Mouse (Mus musculus) lung, embryonic 16.5 days (tissue): Measurements from ENCODE around the gene Ccnyl1. TPM values are rescaled to one million over a fixed set of nuclear protein-coding genes. Genes with fewer than 3 reads are reported as not detected.

Experiments
- ATAC-seq: fragments of 200-750 bp; cut with Nextera tagmentation; 2 replicates; pipeline ENCODE4 v1.8.0; 2017; ENCODE audit warnings: low read depth, mild to moderate bottlenecking, moderate library complexity
- H3K27ac ChIP-seq: fragments of 300-500 bp; sonication (generic); 2 replicates; pipeline ENCODE4 v1.5.1; 2014; ENCODE audit warnings: mild to moderate bottlenecking, control low read depth, low read length
- H3K27me3 ChIP-seq: fragments of 300-500 bp; sonication (generic); 2 replicates; pipeline ENCODE4 v1.6.1; 2014; ENCODE audit warnings: low read depth, low read length, mixed read lengths; ENCODE audit not compliant: control insufficient read depth, insufficient read depth
- H3K36me3 ChIP-seq: fragments of 300-500 bp; sonication (generic); 2 replicates; pipeline ENCODE4 v1.6.1; 2014; ENCODE audit warnings: low read length; ENCODE audit not compliant: control insufficient read depth, insufficient read depth
- H3K4me1 ChIP-seq: fragments of 300-500 bp; sonication (generic); replicated peaks from 2 replicates; pipeline ENCODE4 v1.6.1; 2014; ENCODE audit warnings: low read length, mixed read lengths; ENCODE audit not compliant: control insufficient read depth, insufficient read depth
- H3K4me2 ChIP-seq: fragments of 300-500 bp; sonication (generic); 2 replicates; pipeline ENCODE4 v1.6.1; 2014; ENCODE audit warnings: low read depth, low read length, control low read depth
- H3K4me3 ChIP-seq: fragments of 300-500 bp; sonication (generic); 2 replicates; pipeline ENCODE4 v1.5.1; 2014; ENCODE audit warnings: mild to moderate bottlenecking, low read length, control low read depth
- H3K9ac ChIP-seq: fragments of 300-500 bp; sonication (generic); 2 replicates; pipeline ENCODE4 v1.6.1; 2014; ENCODE audit warnings: low read length, control low read depth
- H3K9me3 ChIP-seq: fragments of 300-500 bp; sonication (generic); 2 replicates; pipeline ENCODE4 v1.6.1; 2016; ENCODE audit warnings: low read length; ENCODE audit not compliant: control insufficient read depth
- WGBS: fragments of 180-500 bp; shearing (Covaris S2); extraction: QIAGEN DNeasy Blood & Tissue Kit; methylation state at CpG from one replicate; pipeline ENCODE4 v1.1.7; 2014; 5-methylcytosine and 5-hydroxymethylcytosine counted together
- polyA plus RNA-seq: library from polyadenylated mRNA; unstranded; fragments of >200 nt; fragmentation: Nextera tagmentation; extraction: Ambion mirVana; gene quantifications from 2 replicates; pipeline ENCODE4 v1.2.1, GENCODE M21; 2015

The Ccnyl1 gene
- polyA plus RNA-seq, 1 experiment from 2014 or later = 3.8 TPM

DNA sequence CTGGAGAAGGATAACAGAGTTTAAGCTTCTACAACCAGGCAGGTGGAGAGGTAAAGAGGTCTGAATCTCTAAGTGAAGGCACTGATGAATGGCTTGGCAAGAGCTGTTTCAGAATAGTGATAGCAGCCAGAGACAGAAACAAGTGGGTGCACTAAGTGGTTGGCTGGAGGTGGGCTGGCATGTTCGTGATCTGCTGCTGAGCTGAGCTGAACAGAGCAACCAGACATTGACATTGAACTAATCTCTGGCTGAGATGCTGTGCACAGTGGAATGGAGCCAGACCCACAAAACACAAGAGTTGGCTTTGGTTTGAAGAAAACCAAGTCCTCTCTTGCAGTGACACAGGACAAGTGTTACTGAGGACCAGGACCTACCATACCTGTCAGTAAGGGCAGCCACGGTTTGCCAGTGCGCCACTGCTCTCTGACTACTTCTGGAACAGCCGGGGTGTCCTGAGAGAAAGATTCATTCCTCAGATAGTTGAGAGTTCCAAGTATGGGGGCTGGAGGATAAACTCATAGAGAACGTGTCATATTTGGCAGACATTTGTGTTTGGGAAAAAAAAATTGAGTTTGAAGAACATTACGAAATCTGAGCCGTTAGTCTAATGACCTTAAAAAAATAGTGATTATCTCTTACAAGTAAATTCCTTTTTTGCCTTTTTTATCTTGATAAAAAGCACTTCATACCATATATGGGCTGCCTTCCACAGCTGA, 26.5 kb downstream of the Ccnyl1 start:
- no peaks in the 10 kb centered on the region for H3K27me3 ChIP-seq
- no peak overlapping the region for H3K4me2 ChIP-seq
- H3K9me3 ChIP-seq = no peaks in the 10 kb centered on the region
- peak; percentile 62; the same call in 1 of the 2 replicates for ATAC-seq
- no peak overlapping the region for H3K9ac ChIP-seq
- 59% methylated on average over 7 of the region's 7 CpGs for WGBS
- H3K4me3 ChIP-seq = no peak overlapping the region
- no peak overlapping the region for H3K27ac ChIP-seq
- 0 out of 2 replicates have a peak, but pooled peaks cover 3% of the 10 kb centered on the region for H3K4me1 ChIP-seq
- 0 out of 2 replicates have a peak, but pooled peaks cover 2% of the 10 kb centered on the region for H3K36me3 ChIP-seq

- peak; percentile 82 for ATAC-seq
- H3K27ac ChIP-seq = no peak overlapping the region
- peaks cover 4% of the 10 kb centered on the region; the same call in 1 of the 2 replicates for H3K36me3 ChIP-seq
- H3K9me3 ChIP-seq = no peaks in the 10 kb centered on the region
- 0 out of 2 replicates have a peak, but pooled peaks cover 3% of the 10 kb centered on the region for H3K4me1 ChIP-seq
- H3K9ac ChIP-seq = no peak overlapping the region
- H3K27me3 ChIP-seq = no peaks in the 10 kb centered on the region
- no peak overlapping the region for H3K4me2 ChIP-seq
- H3K4me3 ChIP-seq = no peak overlapping the region
Measured at GRCm38 (mm10) chr1:64717504-64717903, 27.2 kb downstream of the Ccnyl1 start.

GRCm38 (mm10) chr1:64721034-64721587, 30.9 kb downstream of the Ccnyl1 start:
- Histone ChIP-seq H3K9me3 (no peaks in the 10 kb centered on the region), H3K9ac (no peak overlapping the region), H3K4me3 (no peak overlapping the region), H3K27ac (no peak overlapping the region), H3K4me2 (no peak overlapping the region), H3K36me3 (peaks cover 4% of the 10 kb centered on the region; the same call in 1 of the 2 replicates), H3K4me1 (0 out of 2 replicates have a peak, but pooled peaks cover 3% of the 10 kb centered on the region), H3K27me3 (no peaks in the 10 kb centered on the region)
- no peak for ATAC-seq
- WGBS = 66% methylated on average over 10 of the region's 10 CpGs

GRCm38 (mm10) chr1:64730046-64730445, 39.8 kb downstream of the Ccnyl1 start:
- H3K4me2 ChIP-seq = no peak overlapping the region
- H3K4me1 ChIP-seq = peaks cover 12% of the 10 kb centered on the region
- no peak overlapping the region for H3K27ac ChIP-seq
- ATAC-seq = no peak
- 65% methylated on average over 4 of the region's 4 CpGs for WGBS
- H3K36me3 ChIP-seq = no peaks in the 10 kb centered on the region
- no peak overlapping the region for H3K9ac ChIP-seq
- peaks cover 15% of the 10 kb centered on the region for H3K27me3 ChIP-seq
- H3K9me3 ChIP-seq = no peaks in the 10 kb centered on the region
- no peak overlapping the region for H3K4me3 ChIP-seq

DNA sequence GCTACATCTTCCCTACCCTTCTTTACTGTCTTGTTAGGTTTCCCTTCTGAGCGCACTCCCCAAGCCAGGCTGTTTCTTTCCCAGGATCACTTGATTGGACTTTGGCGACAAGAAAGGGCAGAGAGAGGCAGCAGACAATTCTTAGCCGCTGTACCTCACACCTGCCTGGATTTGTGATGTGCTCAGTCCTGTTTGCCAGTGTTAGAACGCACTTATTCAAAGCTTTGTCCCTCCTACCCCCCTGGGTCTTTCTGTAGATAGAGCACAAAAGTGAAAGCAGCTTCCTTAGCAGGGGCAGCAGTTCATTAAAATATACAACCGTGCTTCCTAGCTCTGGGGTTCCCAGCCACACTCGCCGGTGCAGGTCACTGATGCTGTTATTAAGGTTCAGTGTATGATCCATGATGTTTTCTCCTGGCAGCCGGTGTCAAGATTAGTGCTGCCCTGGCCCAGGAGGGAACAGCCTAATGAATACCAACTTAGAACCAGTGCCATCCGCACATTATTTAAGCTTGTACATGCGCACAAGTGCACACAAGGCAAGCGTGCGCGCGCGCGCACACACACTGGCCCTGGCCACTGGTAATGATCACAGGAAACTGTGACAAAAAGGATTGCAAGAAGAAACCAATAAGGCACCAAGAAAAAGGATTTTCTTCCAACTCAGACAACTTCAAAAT, 41.2 kb downstream of the Ccnyl1 start:
- no peaks in the 10 kb centered on the region for H3K9me3 ChIP-seq
- H3K4me3 ChIP-seq = no peak overlapping the region
- no peak overlapping the region for H3K9ac ChIP-seq
- H3K27ac ChIP-seq = no peak overlapping the region
- no peaks in the 10 kb centered on the region for H3K36me3 ChIP-seq
- peaks cover 26% of the 10 kb centered on the region for H3K4me1 ChIP-seq
- H3K4me2 ChIP-seq = no peak overlapping the region
- peaks cover 26% of the 10 kb centered on the region for H3K27me3 ChIP-seq
- ATAC-seq = no peak
- 76% methylated on average over 16 of the region's 16 CpGs for WGBS

DNA sequence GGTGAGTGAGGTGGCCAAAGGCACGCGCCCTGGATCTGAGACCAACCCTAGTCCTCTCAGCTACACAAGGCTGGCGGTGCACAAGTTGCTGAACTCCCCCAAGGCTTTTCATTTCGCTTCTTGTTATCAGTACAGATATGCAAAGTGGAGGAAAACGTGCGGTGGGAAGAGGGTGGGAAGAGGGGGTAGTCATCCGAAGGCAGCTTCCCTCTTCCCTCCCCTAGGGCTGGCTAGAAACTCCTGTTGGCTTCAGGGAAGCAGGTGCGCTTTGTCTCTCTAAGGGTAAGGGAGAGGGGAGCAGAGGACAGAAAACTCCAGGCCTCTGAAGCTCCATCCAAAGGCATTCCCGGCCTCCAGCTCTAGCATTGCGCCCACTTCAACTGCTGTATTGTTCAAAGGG, 41.9 kb downstream of the Ccnyl1 start:
- Histone ChIP-seq H3K9me3 (no peaks in the 10 kb centered on the region), H3K27me3 (peaks cover 26% of the 10 kb centered on the region), H3K27ac (no peak overlapping the region), H3K4me2 (no peak overlapping the region), H3K4me1 (peaks cover 27% of the 10 kb centered on the region), H3K36me3 (no peaks in the 10 kb centered on the region), H3K9ac (no peak overlapping the region), H3K4me3 (no peak overlapping the region)
- 34% methylated on average over 10 of the region's 10 CpGs for WGBS
- no peak for ATAC-seq

GRCm38 (mm10) chr1:64732637-64733200, 42.5 kb downstream of the Ccnyl1 start:
- 61% methylated on average over 7 of the region's 7 CpGs for WGBS
- H3K27me3 ChIP-seq = peaks cover 26% of the 10 kb centered on the region
- H3K4me3 ChIP-seq = no peak overlapping the region
- no peak overlapping the region for H3K27ac ChIP-seq
- no peak overlapping the region for H3K4me2 ChIP-seq
- H3K9ac ChIP-seq = no peak overlapping the region
- ATAC-seq = no peak
- H3K36me3 ChIP-seq = no peaks in the 10 kb centered on the region
- peaks cover 27% of the 10 kb centered on the region for H3K4me1 ChIP-seq
- no peaks in the 10 kb centered on the region for H3K9me3 ChIP-seq

DNA sequence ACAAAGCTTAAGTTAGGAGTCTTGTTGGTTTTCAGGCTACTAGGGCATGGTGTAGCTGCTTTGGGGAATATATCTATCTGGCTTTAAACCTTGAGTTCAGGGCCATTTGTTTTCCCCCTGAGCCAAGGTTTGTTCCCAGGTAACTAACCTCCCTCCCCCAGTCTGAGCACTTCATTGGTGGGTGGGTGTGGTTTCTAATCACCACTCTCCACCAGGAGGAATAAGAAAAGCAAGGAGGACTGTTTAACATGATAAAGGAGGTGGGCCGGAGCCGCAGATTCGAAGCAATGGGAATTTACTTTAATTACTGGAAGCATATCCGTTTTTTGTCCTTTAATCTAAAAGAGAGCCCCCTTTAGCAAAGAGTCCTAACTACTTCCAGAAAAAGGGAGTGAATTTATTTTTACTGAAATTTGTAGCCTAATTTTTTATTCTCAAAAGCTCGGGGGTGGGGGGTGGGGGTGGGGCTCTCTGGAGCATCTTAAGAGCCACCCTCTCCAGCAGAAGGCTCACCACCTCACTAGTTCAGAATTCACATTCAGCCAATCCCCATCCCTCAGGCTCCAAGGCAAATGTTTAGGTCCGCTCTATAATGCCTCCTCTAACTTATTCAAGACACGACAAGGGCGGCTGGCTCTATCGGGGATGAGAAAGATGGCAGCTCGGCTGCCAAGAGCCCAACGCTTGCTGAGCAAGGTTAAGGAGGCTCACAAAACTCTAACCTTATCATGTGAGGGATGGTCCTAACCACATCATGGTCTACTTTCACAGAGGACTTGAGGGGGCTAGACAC, 43.4 kb downstream of the Ccnyl1 start:
- ATAC-seq = no peak
- H3K27ac ChIP-seq = no peak overlapping the region
- peak overlapping the region; percentile 34; the same call in 1 of the 2 replicates for H3K4me2 ChIP-seq
- WGBS = 34% methylated on average over 11 of the region's 11 CpGs
- H3K27me3 ChIP-seq = peaks cover 26% of the 10 kb centered on the region
- H3K9ac ChIP-seq = no peak overlapping the region
- H3K36me3 ChIP-seq = no peaks in the 10 kb centered on the region
- H3K4me3 ChIP-seq = peak overlapping the region; percentile 9; the same call in 1 of the 2 replicates
- peaks cover 29% of the 10 kb centered on the region for H3K4me1 ChIP-seq
- no peaks in the 10 kb centered on the region for H3K9me3 ChIP-seq
